Mouse (Mus musculus): Measurements from ENCODE around the gene Gm6205. TPM values are rescaled to one million over a fixed set of nuclear protein-coding genes. Genes with fewer than 3 reads are reported as not detected.
"Not testable (repeated sequence)": the region's sequence is repeated elsewhere in the genome, so short reads cannot be mapped to it uniquely, and the experiment has no call there.

The Gm6205 gene
- polyA plus RNA-seq (2012; rRNA removed): not detected in 2 replicates

- not testable (repeated sequence) for DNase-seq (ENCODE audit: extremely low spot score in 1 of 2, low spot score in 1 of 2)
These were observed at the start of gene Gm6205 for GRCm38 (mm10) chr5:94648082-94648481. Gene Gm6205 (plus strand): TSS chr5:94648382.

GRCm38 (mm10) chr5:94616242-94616641 is 31.9 kb upstream of the Gm6205 start, which contains the start of gene Gm3147:
Gene Gm3147 (minus strand): TSS chr5:94616342.
- not testable (repeated sequence) for DNase-seq (ENCODE audit: extremely low spot score in 1 of 2, low spot score in 1 of 2)

- DNase-seq (ENCODE audit: extremely low spot score in 1 of 2, low spot score in 1 of 2): not testable (repeated sequence)
These were observed 24.5 kb upstream of the Gm6205 start, which contains the start of gene Gm6509 for GRCm38 (mm10) chr5:94623679-94624078. Gene Gm6509 (plus strand): TSS chr5:94623979.

Other genes starting within 250 kb of the Gm6205 start
- gene Gm7682, start 202.6 kb upstream of the Gm6205 start, polyA plus RNA-seq (2012; rRNA removed): not detected in 2 replicates
- gene Gm3139, start 122.1 kb upstream of the Gm6205 start, polyA plus RNA-seq (2012; rRNA removed): not detected in 2 replicates
- not detected in 2 replicates for gene Gm3147, start 32.0 kb upstream of the Gm6205 start, polyA plus RNA-seq (2012; rRNA removed)
- gene Gm6509, start 24.4 kb upstream of the Gm6205 start, polyA plus RNA-seq (2012; rRNA removed): not detected in 2 replicates
- not detected in 2 replicates for gene Gm3183, start 217.1 kb downstream of the Gm6205 start, polyA plus RNA-seq (2012; rRNA removed)

All from frontal cortex, adult 2 months (tissue).